Mouse (Mus musculus): ENCODE data around the gene Urah.
A peak's percentile ranks its signal among the peaks of the same experiment; 100 is the strongest.

Gene Urah

DNA sequence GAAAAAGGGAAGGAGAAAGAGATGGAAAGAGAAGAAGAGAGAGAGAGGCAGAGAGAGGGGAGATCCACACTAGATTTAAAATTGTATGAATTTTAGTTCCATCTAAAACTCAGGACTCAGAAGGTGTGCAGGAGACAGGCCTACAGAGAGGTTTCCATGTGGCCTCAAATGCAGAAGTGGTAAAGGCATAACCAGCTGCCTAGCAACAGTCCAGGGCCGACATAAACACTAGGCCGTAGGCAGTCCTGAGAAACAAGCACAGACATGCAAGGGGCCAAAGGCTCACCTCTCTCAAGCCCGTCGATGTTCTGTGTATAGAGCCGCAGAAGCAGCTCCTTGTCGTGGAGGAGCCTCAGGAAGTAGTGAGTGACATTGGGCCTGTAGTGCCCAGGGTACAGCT lies 42.5 kb downstream of the Urah start:
- DNase-seq = no peak

DNA sequence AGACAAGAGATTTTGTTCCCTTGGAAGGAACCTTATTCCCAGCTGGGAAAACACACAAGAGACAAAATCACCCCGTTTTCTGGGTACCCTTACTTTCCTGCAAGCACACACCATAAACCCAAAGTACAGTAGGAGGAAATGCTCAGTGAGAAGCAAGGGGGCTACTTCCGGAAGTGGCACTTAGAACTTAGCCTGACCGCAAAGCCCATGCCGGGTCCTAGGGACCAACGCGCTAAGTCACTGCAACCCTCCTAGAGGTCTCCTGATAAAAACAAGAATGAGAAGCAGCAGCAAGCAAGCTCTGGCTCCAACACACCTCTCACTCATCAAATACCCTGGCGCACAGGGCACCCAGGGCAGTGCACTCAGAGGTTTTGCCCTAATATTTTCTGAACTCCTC lies 44.5 kb downstream of the Urah start:
- DNase-seq = peak; percentile 31

DNA sequence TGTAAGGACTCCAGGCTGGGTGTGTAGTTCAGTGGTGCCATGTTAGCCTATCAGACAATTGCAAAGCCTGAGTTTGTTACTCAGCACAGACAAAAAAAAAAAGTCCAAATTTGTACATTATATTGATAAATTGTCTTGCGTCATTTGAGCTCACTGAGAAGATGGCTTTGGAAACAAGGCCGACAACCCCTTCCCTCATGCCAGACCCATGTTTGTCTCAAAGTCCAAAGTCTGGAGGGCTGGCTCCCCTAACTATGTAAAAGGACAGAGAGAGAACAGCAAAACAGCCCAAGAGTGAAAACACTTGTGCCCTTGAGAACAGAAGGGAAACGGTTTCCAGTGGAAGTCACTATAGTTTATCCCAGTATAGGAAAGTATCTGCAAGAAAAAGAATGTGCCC lies 45.6 kb downstream of the Urah start:
- no peak for DNase-seq

DNA sequence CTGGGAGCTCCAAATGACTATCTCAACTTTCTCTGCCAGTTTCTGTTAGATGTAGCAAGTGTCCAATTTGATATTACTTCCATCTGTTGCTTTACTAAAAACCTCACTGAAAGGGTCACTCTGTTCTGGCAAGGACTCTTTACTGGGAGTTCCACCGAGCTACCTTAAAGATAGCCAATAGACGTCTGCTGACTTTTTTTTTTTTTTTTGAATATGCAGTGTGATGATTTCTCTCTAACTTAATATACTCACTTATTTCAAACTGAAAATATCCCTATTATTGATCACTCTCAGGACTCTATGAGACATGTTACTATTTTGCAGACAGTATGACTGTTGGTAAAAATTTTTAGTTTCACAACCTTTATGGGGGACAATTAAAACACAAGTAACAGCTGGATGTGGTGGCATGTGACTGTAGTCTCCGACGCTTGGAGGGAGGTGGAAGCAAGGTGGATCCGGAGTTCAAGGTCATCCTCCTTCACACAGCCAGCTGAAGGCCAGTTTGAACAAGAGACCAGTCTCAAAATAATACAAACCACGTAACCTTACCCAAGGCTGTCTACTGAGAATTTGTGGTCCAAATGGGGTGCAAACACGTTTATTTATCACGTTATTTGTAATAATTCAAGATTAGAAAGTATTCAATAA lies 46.2 kb downstream of the Urah start:
- DNase-seq = no peak

DNA sequence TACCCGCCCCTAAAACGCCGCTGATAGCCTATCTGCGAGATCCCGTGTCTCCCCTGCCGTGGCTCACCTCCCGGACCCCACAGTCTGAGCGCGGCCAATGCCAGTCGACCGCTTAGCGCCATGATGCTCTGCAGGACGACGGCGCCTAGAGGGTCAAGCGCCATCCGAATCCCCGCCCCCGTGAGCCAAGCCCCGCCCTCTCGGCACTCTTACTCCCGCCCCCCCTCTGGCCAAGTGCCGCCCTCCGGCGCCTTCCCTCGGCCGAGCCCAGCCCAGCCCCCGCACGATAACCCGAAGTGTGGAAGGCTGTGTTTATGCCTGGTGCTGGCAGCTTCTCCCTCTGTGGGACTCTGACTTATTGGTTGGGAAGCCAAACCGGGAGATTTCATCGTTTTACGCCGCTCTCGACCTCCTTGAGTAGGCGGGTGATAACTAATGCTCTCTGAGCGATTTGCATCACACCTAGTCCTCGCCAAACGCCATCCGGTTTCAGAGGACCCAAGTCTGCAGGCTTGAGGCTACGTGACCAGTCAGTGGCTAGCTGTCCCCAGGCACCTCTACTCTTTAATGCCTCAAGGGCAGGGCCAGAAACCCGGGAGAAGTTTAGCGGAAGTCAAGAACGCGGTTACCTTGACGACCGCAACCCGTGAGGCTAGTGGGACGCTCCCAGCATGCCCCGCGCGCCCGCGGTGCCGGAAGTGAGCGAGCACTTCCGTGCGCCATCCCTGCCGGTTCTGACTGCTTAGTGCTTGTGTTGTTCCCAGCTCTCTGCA lies 47.1 kb downstream of the Urah start, which contains the start of the genes Psmd13 and Sirt3:
Psmd13 (plus strand) TSS at position 273 of the 773 bp plus-strand sequence.
Sirt3 (minus strand) TSS at position 614 of the 773 bp plus-strand sequence.
- DNase-seq = peak; percentile 96

DNA sequence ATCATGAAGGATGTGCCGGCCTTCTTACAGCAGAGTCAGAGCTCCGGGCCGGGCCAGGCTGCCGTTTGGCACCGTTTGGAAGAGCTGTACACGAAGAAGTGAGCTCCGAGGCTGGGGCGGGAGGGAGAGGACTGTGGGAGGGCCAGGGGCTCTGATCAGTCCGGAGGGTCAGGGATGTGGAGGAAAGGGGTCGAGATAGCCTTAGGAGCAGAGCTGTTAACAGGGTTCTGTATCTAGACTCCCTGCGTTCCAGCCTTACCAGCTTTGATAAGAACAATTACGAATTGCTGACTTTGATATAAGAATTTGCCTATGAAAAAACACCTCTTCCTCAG lies 47.6 kb downstream of the Urah start:
- DNase-seq = no peak
